Mouse (Mus musculus): ENCODE results near the gene Sergef.

- no peak for TF ChIP-seq TAL1 (IDR thresholded peaks at IDR 0.05; ENCODE audit: low read length)
- TF ChIP-seq GATA1 (IDR thresholded peaks at IDR 0.05; ENCODE audit: low read length), result no peak
Measured at GRCm38 (mm10) chr7:46555731-46556130, 83.9 kb downstream of the Sergef start.

Data from erythroblast, embryonic 14.5 days (primary cell).